Mouse (Mus musculus) liver, embryonic 15.5 days (tissue): Measurements from ENCODE around the gene Spata7. TPM values are rescaled to one million over a fixed set of nuclear protein-coding genes. Genes with fewer than 3 reads are reported as not detected.
"Not testable (repeated sequence)": the region's sequence is repeated elsewhere in the genome, so short reads cannot be mapped to it uniquely, and the experiment has no call there.

Experiments used
- ATAC-seq: fragments of 200-750 bp; cut with Nextera tagmentation; 2 replicates; pipeline ENCODE4 v1.8.0; 2017; ENCODE audit warnings: moderate number of reproducible peaks, mild to moderate bottlenecking, moderate library complexity; ENCODE audit not compliant: insufficient read depth
- H3K27ac ChIP-seq: fragments of 300-500 bp; sonication (generic); replicated peaks from 2 replicates; pipeline ENCODE4 v1.5.1; 2015; ENCODE audit warnings: mild to moderate bottlenecking, inconsistent platforms
- H3K27me3 ChIP-seq: fragments of 300-500 bp; sonication (generic); 2 replicates; pipeline ENCODE4 v1.6.1; 2015; ENCODE audit warnings: mild to moderate bottlenecking, inconsistent platforms
- H3K36me3 ChIP-seq: fragments of 300-500 bp; sonication (generic); replicated peaks from 2 replicates; pipeline ENCODE4 v1.6.1; 2015; ENCODE audit warnings: moderate library complexity, mild to moderate bottlenecking, inconsistent platforms
- H3K4me1 ChIP-seq: fragments of 300-500 bp; sonication (generic); replicated peaks from 2 replicates; pipeline ENCODE4 v1.6.1; 2015; ENCODE audit warnings: inconsistent platforms
- H3K4me2 ChIP-seq: fragments of 300-500 bp; sonication (generic); 2 replicates; pipeline ENCODE4 v1.6.1; 2015; ENCODE audit warnings: moderate library complexity, mild to moderate bottlenecking, inconsistent platforms
- H3K4me3 ChIP-seq: fragments of 300-500 bp; sonication (generic); replicated peaks from 2 replicates; pipeline ENCODE4 v1.5.1; 2015; ENCODE audit warnings: mild to moderate bottlenecking, inconsistent platforms
- H3K9ac ChIP-seq: fragments of 300-500 bp; sonication (generic); 2 replicates; pipeline ENCODE4 v1.6.1; 2015; ENCODE audit warnings: moderate library complexity, mild to moderate bottlenecking, inconsistent platforms
- H3K9me3 ChIP-seq: fragments of 300-500 bp; sonication (generic); replicated peaks from 2 replicates; pipeline ENCODE4 v1.6.1; 2016; ENCODE audit warnings: inconsistent platforms
- WGBS: fragments of 180-500 bp; shearing (Covaris S2); methylation state at CpG from one replicate; pipeline ENCODE4 v1.1.7; 2015; ENCODE audit warnings: mixed read lengths; ENCODE audit not compliant: insufficient replicate concordance; 5-methylcytosine and 5-hydroxymethylcytosine counted together
- polyA plus RNA-seq: library from polyadenylated mRNA; unstranded; fragments of >200 nt; fragmentation: Nextera tagmentation; extraction: Ambion mirVana; gene quantifications from 2 replicates; pipeline ENCODE4 v1.2.1, GENCODE M21; 2015

Spata7 gene
- polyA plus RNA-seq, 1 experiment from 2014 or later = 1.8 TPM

DNA sequence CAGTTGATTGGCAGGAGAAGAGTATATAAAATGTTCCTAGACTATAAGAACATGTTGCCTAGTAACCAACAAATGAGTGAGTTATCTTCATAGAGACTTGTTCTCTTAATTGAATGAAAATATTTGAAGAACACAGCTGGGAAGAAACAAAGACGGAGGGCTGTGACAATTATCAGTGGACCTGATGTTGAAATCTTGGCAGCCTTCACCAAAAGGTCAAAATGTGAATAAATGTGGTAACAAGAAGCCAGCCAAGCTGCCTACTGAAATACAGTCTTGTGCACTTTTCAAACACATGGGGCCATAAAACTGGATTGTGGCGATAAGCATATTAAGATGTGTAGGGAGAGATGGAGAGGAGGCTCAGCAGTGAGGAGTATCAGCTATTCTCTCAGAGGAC is 8.5 kb upstream of the Spata7 start:
- no peak overlapping the region for H3K4me2 ChIP-seq
- H3K4me1 ChIP-seq = no peaks in the 10 kb centered on the region
- H3K4me3 ChIP-seq = no peak overlapping the region
- no peak overlapping the region for H3K27ac ChIP-seq
- no peak for ATAC-seq
- 60% methylated on average over 2 of the region's 2 CpGs for WGBS
- no peaks in the 10 kb centered on the region for H3K9me3 ChIP-seq
- no peak overlapping the region for H3K9ac ChIP-seq
- H3K36me3 ChIP-seq = no peaks in the 10 kb centered on the region
- H3K27me3 ChIP-seq = no peaks in the 10 kb centered on the region

DNA sequence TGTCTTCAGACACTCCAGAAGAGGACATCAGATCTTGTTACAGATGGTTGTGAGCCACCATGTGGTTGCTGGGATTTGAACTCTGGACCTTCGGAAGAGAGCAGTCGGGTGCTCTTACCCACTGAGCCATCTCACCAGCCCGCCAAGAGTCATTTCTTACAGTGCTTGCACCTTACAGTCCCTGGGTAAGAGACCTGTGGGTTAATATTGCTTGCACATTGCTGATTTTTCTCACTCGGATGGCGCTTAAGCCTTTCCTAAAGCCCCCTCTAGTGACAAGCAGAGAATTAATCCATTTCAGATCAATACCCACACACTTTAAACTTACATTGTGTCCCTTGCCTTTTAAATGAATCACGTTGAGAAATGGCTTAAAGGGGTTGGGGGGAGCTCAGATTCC is 7.0 kb upstream of the Spata7 start:
- H3K36me3 ChIP-seq, H3K27me3 ChIP-seq, H3K4me2 ChIP-seq, H3K9me3 ChIP-seq, H3K27ac ChIP-seq, ATAC-seq, H3K4me3 ChIP-seq, H3K9ac ChIP-seq, H3K4me1 ChIP-seq: not testable (repeated sequence)
- WGBS = 36% methylated on average over 6 of the region's 6 CpGs

DNA sequence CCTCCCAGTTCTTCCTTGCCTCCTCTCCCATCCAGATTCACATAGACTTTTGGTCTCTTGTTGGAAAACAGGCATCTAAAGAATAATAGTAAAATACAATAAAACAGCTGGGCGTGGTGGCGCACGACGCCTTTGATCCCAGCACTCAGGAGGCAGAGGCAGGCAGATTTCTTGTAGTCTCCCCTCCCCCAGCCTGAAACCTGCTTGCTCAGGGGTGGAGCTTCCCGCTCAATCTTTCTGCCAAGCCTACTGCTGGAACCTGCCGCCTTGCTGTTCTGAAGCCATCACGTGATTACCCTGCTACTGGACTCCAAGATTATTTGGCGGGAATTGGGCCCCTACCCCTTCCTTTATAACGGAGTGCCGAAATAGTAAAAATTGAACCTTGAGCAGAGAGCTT is 4.7 kb upstream of the Spata7 start:
- 63% methylated on average over 10 of the region's 10 CpGs for WGBS

DNA sequence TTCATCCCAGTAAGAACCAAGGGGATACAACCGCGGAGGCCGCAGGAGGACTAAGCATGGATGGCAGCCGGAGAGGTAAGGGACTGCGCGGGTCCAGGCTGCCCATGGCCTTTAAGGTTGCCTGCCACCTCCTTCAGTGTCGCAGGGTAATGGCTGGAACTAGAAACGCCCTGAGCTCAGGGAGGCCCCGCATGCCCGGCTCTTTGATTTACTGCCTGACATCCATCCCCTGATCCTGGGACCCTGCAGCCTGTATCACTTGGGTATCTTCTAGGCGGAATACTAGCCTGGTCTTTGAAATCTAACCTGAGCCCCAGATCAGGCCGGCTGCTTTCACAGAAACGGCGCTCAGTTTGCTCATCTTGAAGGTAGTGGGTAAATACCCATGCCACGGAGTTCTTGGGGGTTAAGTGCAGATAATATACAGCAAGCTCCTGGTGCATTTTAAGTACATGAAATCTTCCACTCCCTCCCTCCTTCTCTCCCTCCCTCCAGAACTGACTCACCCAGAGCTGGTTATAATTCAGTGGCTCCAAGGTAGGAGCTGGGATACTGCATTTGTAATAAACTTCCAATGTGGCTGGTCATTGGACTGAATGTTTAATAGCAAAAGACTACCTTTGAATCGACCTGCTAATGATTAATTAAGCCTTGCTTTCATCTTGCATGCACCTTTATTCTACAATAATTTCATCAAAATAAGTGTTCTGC is 458 bp downstream of the Spata7 start:
- Histone ChIP-seq H3K4me3 (peak overlapping the region; percentile 72), H3K27ac (no peak overlapping the region), H3K4me1 (peaks cover 11% of the 10 kb centered on the region), H3K4me2 (peak overlapping the region; percentile 81), H3K9ac (peak overlapping the region; percentile 49), H3K27me3 (no peaks in the 10 kb centered on the region), H3K36me3 (no peaks in the 10 kb centered on the region), H3K9me3 (no peaks in the 10 kb centered on the region)
- 2% methylated on average over 16 of the region's 16 CpGs for whole genome bisulfite sequencing
- peak; percentile 80 for ATAC-seq

More for the DNA sequence above, 4.7 kb upstream of the Spata7 start:
- not testable (repeated sequence) for ATAC-seq, H3K27ac ChIP-seq, H3K9ac ChIP-seq, H3K4me1 ChIP-seq, H3K36me3 ChIP-seq, H3K4me2 ChIP-seq, H3K27me3 ChIP-seq, H3K9me3 ChIP-seq, H3K4me3 ChIP-seq

DNA sequence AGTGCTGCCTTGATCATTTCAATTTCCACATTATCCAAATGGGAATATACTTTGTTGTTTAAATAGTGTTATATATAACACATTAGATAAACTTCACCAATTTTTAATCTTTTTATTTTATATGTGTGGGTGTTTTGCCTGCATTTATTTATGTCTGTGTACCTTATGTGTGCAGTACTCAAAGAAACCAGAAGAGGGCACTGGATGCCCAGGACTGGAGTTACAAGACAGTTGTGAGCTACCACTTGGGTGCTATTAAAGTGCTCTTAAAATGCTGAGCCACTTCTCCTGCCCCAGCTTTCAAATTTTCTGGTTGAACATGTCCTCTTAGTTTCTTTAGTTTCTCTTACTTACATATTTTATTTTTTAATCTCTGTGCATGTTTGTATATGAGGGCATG is 16.9 kb downstream of the Spata7 start:
- Histone ChIP-seq H3K9ac (no peak overlapping the region), H3K4me3 (no peak overlapping the region), H3K27me3 (no peaks in the 10 kb centered on the region), H3K4me1 (no peaks in the 10 kb centered on the region), H3K9me3 (no peaks in the 10 kb centered on the region), H3K36me3 (no peaks in the 10 kb centered on the region), H3K4me2 (no peak overlapping the region), H3K27ac (no peak overlapping the region)
- ATAC-seq = no peak

DNA sequence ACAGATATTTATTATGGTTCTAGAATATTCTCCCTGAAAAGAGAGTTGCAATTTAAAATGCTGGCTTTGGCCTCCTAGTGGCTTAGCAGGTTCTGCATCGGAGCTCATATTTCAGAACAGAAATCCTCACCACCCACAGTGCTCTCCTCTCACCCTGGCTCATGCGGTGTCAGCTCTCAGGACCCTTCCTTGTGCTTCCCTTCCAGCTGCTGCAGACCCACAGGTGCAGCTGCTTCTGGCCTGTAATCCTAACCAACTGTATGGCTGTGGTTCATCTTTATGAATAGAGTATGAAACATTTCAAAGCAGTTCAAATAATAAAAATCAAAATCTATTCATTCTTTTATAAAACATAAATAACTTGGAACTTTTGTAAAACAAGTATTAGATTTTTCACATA is 28.9 kb downstream of the Spata7 start:
- WGBS = 65% methylated on average over 2 of the region's 2 CpGs

DNA sequence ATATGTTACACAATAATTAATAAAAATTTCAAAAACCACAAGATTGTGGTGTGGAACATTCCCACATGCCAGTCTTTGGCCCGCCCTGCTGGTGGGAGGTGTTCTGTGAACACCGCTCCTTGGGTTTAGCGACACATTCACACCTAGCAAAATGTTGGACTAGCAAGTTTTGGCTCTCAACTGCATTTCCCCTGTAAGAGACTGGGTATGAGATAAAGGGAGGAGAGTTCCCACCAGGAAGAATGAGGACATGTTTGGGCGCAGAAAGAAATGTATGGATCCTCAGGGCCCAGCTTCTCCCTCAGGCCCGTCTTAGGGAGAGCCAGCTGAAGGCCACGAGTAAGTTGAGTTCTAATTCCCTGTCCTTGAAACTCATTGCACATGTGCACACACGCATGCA is 34.7 kb downstream of the Spata7 start:
- no peaks in the 10 kb centered on the region for H3K36me3 ChIP-seq
- 80% methylated on average over 7 of the region's 7 CpGs for WGBS
- no peaks in the 10 kb centered on the region for H3K4me1 ChIP-seq
- H3K4me2 ChIP-seq = no peak overlapping the region
- no peak for ATAC-seq
- H3K4me3 ChIP-seq = no peak overlapping the region
- H3K27me3 ChIP-seq = no peaks in the 10 kb centered on the region
- H3K9me3 ChIP-seq = no peaks in the 10 kb centered on the region
- no peak overlapping the region for H3K27ac ChIP-seq
- H3K9ac ChIP-seq = no peak overlapping the region

More for the DNA sequence above, 28.9 kb downstream of the Spata7 start:
- ATAC-seq = no peak
- Histone ChIP-seq H3K9ac (no peak overlapping the region), H3K4me2 (no peak overlapping the region), H3K4me3 (no peak overlapping the region), H3K36me3 (no peaks in the 10 kb centered on the region), H3K27me3 (no peaks in the 10 kb centered on the region), H3K27ac (no peak overlapping the region), H3K9me3 (no peaks in the 10 kb centered on the region), H3K4me1 (no peaks in the 10 kb centered on the region)

DNA sequence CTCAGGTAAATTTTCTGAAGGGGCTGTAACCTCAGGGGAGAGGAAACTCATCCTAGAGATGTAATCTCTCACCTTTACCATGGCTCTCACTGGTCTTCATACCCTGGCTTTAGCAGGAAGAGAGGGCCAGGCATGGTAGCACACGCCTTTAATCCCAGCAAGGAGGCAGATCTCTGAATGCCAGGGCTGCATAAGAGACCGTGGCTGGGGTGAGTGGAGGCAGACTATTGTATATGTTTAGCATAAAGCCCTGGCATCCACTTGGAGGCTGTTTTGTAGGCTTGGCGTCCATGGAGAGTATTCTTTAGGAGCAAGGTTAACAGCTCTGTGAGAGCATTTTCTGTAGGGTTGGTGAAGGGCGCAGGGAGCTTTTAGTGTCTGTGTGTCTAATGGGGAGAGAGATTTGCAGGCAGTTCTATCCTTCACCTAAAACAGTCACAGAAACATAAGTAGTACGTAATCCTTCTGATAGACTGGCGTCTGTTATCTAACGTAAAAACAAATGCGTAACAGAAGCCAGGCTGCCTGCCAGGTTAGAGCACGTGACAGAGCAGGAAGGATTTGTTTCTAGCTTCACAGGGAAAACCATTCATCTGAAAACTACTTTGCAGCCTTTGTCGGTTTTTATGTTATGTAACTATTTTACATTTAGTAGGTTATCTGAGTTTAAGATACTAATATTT is 40.3 kb downstream of the Spata7 start:
- H3K36me3 ChIP-seq = no peaks in the 10 kb centered on the region
- H3K27me3 ChIP-seq = no peaks in the 10 kb centered on the region
- H3K9ac ChIP-seq = no peak overlapping the region
- H3K4me2 ChIP-seq = no peak overlapping the region
- H3K27ac ChIP-seq = no peak overlapping the region
- ATAC-seq = no peak
- no peaks in the 10 kb centered on the region for H3K9me3 ChIP-seq
- no peaks in the 10 kb centered on the region for H3K4me1 ChIP-seq
- H3K4me3 ChIP-seq = no peak overlapping the region
- 66% methylated on average over 10 of the region's 10 CpGs for whole genome bisulfite sequencing

DNA sequence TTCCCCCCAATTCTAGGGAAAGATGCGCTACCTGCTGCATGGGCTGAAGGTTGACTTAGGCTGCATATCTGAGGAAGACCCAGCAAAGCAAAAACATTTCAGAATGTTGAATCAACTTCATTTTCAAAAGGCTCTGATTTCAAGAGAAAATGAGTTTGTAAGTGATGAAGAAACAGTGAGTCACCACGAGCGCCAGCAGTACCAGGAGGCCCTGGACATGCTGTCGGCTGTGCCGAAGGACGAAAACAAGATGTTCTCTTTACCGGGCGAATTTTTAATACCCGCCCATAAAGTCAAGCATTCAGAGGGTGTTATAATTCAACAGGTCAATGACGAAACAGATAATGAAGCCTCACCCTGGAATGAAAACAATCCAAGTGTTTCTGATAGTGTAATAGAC is 41.1 kb downstream of the Spata7 start:
- H3K4me1 ChIP-seq = no peaks in the 10 kb centered on the region
- H3K9me3 ChIP-seq = no peaks in the 10 kb centered on the region
- H3K4me2 ChIP-seq = no peak overlapping the region
- no peak overlapping the region for H3K9ac ChIP-seq
- H3K36me3 ChIP-seq = no peaks in the 10 kb centered on the region
- H3K4me3 ChIP-seq = no peak overlapping the region
- no peak overlapping the region for H3K27ac ChIP-seq
- no peaks in the 10 kb centered on the region for H3K27me3 ChIP-seq
- WGBS = 79% methylated on average over 10 of the region's 10 CpGs
- no peak for ATAC-seq

DNA sequence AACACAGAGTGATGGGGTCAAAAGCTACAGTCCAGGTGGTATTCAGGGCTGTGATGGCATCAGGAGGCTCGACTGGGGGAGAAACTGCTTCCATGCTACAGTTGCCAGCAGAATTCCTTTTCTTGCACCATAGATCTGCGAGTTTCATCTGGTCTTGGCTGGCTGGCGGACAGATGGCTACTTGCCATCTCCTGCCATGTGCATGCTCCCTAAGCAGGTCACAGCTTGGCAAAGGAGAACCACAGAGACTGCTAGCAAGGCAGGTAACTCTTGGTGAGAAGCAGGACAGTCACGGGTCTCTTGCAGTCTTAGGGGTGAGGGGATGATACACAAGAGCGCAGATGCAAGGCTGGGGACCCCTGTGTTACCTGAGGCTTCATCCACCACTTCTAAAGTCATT is 41.9 kb downstream of the Spata7 start:
- Histone ChIP-seq H3K9me3 (no peaks in the 10 kb centered on the region), H3K9ac (no peak overlapping the region), H3K4me3 (no peak overlapping the region), H3K36me3 (no peaks in the 10 kb centered on the region), H3K27ac (no peak overlapping the region), H3K4me1 (peaks cover 4% of the 10 kb centered on the region; the same call in 1 of the 2 replicates), H3K4me2 (no peak overlapping the region), H3K27me3 (no peaks in the 10 kb centered on the region)
- 63% methylated on average over 5 of the region's 5 CpGs for WGBS
- ATAC-seq = no peak

DNA sequence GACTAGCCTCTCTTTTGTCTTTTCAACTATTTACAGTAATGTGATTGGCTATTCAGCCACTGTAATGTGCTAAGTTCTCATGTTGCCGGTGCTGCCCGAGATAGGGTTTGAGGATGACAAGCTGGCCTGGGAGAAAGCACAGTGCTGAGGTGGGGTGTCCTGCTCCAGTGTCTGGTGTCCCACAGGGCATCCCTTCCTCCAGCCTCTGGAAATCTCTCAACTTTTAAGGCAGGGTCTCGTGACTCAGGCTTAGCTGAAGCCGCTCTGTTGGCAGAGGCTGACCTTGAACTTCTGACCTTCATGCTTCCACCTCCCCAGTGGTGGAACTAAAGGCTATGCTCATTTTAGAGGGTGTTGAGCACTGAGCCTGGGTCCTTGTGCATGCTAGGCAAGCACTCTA is 42.5 kb downstream of the Spata7 start:
- Histone ChIP-seq H3K27me3 (no peaks in the 10 kb centered on the region), H3K9me3 (no peaks in the 10 kb centered on the region), H3K4me2 (no peak overlapping the region), H3K27ac (no peak overlapping the region), H3K4me3 (no peak overlapping the region), H3K9ac (no peak overlapping the region), H3K36me3 (no peaks in the 10 kb centered on the region), H3K4me1 (peaks cover 4% of the 10 kb centered on the region; the same call in 1 of the 2 replicates)
- no peak for ATAC-seq
- 72% methylated on average over 4 of the region's 4 CpGs for WGBS

DNA sequence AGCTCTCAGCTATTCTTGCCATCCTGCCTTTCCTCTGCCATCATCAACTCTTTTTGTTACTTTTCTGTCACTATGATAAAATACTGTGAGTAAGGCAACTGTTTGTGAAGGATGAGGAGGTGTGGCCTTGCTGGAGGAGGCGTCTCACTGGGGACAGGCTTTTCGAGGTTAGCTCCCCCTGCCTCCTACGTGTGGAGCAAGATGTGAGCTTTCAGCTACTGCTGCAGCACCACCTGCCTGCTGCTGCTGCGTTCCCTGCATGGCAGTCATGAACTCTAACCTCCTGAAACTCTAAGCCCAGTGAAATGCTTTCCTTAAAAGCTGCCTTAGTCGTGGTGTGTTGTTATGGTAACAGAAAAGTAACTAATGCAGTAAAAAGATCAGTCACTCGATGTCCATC is 45.9 kb downstream of the Spata7 start:
- H3K9ac ChIP-seq = no peak overlapping the region
- no peak for ATAC-seq
- no peaks in the 10 kb centered on the region for H3K27me3 ChIP-seq
- no peaks in the 10 kb centered on the region; the same call in 1 of the 2 replicates for H3K36me3 ChIP-seq
- peaks cover 4% of the 10 kb centered on the region; the same call in 1 of the 2 replicates for H3K4me1 ChIP-seq
- no peaks in the 10 kb centered on the region for H3K9me3 ChIP-seq
- no peak overlapping the region for H3K4me2 ChIP-seq
- 46% methylated on average over 6 of the region's 6 CpGs for whole genome bisulfite sequencing
- H3K27ac ChIP-seq = no peak overlapping the region
- H3K4me3 ChIP-seq = no peak overlapping the region
